Mouse (Mus musculus) heart, embryonic 11.5 days (tissue): ENCODE measurements at regions not wholly inside any gene's neighbourhood (a gene's known extent, or its start where the extent isn't known, plus 50 kb on each side); places are given as distances from the start of the nearest gene placed in this dataset.

ENCODE experiments used
- ATAC-seq: fragments of 200-750 bp; cut with Nextera tagmentation; replicated peaks from 2 replicates; pipeline ENCODE4 v1.8.0; 2017; ENCODE audit warnings: moderate library complexity; ENCODE audit not compliant: insufficient number of reproducible peaks, low FRiP score, low TSS enrichment
- H3K27ac ChIP-seq: fragments of 300-500 bp; sonication (generic); 2 replicates; pipeline ENCODE4 v1.5.1; 2014; ENCODE audit warnings: mild to moderate bottlenecking, low read depth, low read length
- H3K27me3 ChIP-seq: fragments of 300-500 bp; sonication (generic); 2 replicates; pipeline ENCODE4 v1.6.1; 2014; ENCODE audit warnings: mild to moderate bottlenecking, low read length, mixed read lengths; ENCODE audit not compliant: control insufficient read depth, insufficient read depth
- H3K36me3 ChIP-seq: fragments of 300-500 bp; sonication (generic); 2 replicates; pipeline ENCODE4 v1.6.1; 2014; ENCODE audit warnings: mild to moderate bottlenecking, low read length, moderate library complexity, mixed read lengths; ENCODE audit not compliant: control insufficient read depth, insufficient read depth
- H3K4me1 ChIP-seq: fragments of 300-500 bp; sonication (generic); 2 replicates; pipeline ENCODE4 v1.6.1; 2014; ENCODE audit warnings: low read length; ENCODE audit not compliant: control insufficient read depth, insufficient read depth
- H3K4me2 ChIP-seq: fragments of 300-500 bp; sonication (generic); 2 replicates; pipeline ENCODE4 v1.6.1; 2014; ENCODE audit warnings: mild to moderate bottlenecking, moderate library complexity
- H3K4me3 ChIP-seq: fragments of 300-500 bp; sonication (generic); 2 replicates; pipeline ENCODE4 v1.5.1; 2014; ENCODE audit warnings: low read depth, low read length
- H3K9ac ChIP-seq: fragments of 300-500 bp; sonication (generic); 2 replicates; pipeline ENCODE4 v1.6.1; 2014; ENCODE audit warnings: mild to moderate bottlenecking, low read depth, low read length, moderate library complexity
- H3K9me3 ChIP-seq: fragments of 300-500 bp; sonication (generic); replicated peaks from 2 replicates; pipeline ENCODE4 v1.6.1; 2016; ENCODE audit warnings: low read length; ENCODE audit not compliant: control insufficient read depth
- WGBS: fragments of 180-500 bp; shearing (Covaris S2); extraction: QIAGEN DNeasy Blood & Tissue Kit; methylation state at CpG from one replicate; pipeline ENCODE4 v1.1.7; 2014; ENCODE audit not compliant: insufficient replicate concordance; 5-methylcytosine and 5-hydroxymethylcytosine counted together

DNA sequence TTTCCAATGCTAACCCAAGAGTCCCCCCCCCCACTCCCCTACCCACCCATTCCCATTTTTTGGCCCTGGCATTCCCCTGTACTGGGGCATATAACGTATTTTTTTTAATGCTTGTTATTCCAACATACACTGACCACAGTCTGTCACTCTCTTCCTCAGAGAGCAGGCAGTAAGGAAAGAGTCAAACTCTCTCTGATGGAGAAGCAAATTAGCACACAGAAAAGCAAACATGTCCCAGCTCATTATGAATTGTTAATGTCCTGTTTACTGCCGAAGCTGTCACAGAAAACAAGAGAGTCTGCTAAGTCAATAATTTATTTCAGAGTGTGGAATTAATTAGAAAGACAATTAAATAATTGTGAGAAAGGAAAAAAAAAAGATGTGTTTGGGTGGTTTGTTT is 2989.1 kb upstream of the 5930422O12Rik start:
- no peak overlapping the region for H3K4me3 ChIP-seq
- no peak overlapping the region for H3K9ac ChIP-seq
- H3K36me3 ChIP-seq: no peaks in the 10 kb centered on the region
- H3K27me3 ChIP-seq: no peaks in the 10 kb centered on the region
- no peak overlapping the region for H3K27ac ChIP-seq
- H3K4me2 ChIP-seq: no peak overlapping the region
- no peaks in the 10 kb centered on the region for H3K9me3 ChIP-seq
- no peaks in the 10 kb centered on the region for H3K4me1 ChIP-seq
- no peak for ATAC-seq
- WGBS: 76% methylated on average over 2 of the region's 2 CpGs

DNA sequence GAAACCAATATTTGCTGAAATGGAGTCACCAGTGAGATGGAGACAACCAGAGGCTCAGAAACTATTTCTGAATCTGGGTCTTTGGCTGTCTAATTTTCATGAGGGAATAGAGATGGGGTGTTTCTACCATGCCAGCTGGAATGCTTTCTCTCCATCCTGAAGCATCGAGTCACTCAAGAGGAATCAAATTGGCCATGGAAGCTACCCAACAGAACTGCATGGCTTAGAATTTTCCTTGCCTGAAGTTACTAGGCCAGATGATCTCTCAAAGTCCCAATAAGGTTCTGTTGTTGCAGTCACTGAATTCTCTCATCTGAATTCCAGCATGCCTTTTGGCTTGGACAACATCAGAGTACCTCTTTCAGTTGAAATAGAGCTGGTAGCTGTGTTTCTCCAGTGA is 2986.7 kb upstream of the 5930422O12Rik start:
- no peaks in the 10 kb centered on the region for H3K27me3 ChIP-seq
- H3K36me3 ChIP-seq: no peaks in the 10 kb centered on the region
- no peaks in the 10 kb centered on the region for H3K4me1 ChIP-seq
- no peak overlapping the region for H3K27ac ChIP-seq
- no peak for ATAC-seq
- no peak overlapping the region for H3K9ac ChIP-seq
- no peak overlapping the region for H3K4me3 ChIP-seq
- H3K9me3 ChIP-seq: no peaks in the 10 kb centered on the region
- WGBS: 81% methylated on average over 1 of the region's 1 CpGs
- H3K4me2 ChIP-seq: no peak overlapping the region

GRCm38 (mm10) chr8:30443874-30444273 is 2984.6 kb upstream of the 5930422O12Rik start:
- H3K4me3 ChIP-seq: no peak overlapping the region
- 75% methylated on average over 2 of the region's 2 CpGs for WGBS

DNA sequence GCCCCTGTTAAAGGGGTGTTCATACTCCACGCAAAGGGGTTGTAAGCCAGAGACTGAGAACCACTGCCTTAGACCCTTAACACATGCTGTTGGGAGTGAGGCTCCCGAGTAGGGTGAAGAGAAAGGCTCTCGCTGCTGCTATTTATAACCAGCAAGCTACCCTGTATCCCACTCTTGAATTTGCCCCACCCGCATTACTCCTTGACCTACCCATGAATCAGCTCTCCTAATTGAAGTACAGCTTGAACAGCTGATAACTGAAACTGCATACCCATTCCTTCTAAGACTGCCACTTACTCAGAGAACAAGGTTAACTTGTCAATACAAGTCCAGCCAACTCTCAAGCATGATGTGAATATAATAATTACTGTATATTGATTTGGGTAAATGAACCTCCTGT is 2984.2 kb upstream of the 5930422O12Rik start:
- no peak overlapping the region for H3K4me2 ChIP-seq
- no peak overlapping the region for H3K4me3 ChIP-seq
- 47% methylated on average over 4 of the region's 4 CpGs for WGBS
- no peaks in the 10 kb centered on the region for H3K4me1 ChIP-seq
- no peaks in the 10 kb centered on the region for H3K27me3 ChIP-seq
- no peak for ATAC-seq
- no peak overlapping the region for H3K9ac ChIP-seq
- H3K36me3 ChIP-seq: no peaks in the 10 kb centered on the region
- no peaks in the 10 kb centered on the region for H3K9me3 ChIP-seq
- H3K27ac ChIP-seq: no peak overlapping the region

More at GRCm38 (mm10) chr8:30443874-30444273, 2984.6 kb upstream of the 5930422O12Rik start:
- no peak for ATAC-seq
- Histone ChIP-seq H3K9ac (no peak overlapping the region), H3K27ac (no peak overlapping the region), H3K27me3 (no peaks in the 10 kb centered on the region), H3K9me3 (no peaks in the 10 kb centered on the region), H3K36me3 (no peaks in the 10 kb centered on the region), H3K4me2 (no peak overlapping the region), H3K4me1 (no peaks in the 10 kb centered on the region)

DNA sequence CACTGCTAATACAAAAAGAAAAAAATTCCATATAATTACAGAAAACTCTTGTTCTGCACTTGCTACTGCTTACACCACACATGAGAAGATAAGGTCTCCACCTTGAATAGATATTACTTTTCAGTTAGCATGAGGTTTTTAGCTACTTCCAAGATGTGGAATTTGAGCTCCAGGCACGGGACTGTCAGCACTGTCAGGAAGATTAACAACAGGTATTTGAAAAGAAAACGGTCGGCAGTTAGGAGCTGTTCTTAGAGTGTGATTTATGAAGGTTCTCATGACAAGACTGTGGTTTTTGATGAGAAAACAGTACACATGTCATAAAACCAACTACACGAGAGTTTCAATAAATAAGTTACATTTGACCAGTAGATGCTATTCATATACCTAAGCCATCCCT is 2970.4 kb upstream of the 5930422O12Rik start:
- WGBS: 58% methylated on average over 4 of the region's 4 CpGs
- H3K27ac ChIP-seq: no peak overlapping the region
- H3K4me1 ChIP-seq: no peaks in the 10 kb centered on the region
- no peaks in the 10 kb centered on the region for H3K9me3 ChIP-seq
- no peak overlapping the region for H3K4me2 ChIP-seq
- H3K27me3 ChIP-seq: no peaks in the 10 kb centered on the region
- no peak for ATAC-seq
- H3K4me3 ChIP-seq: no peak overlapping the region
- no peak overlapping the region for H3K9ac ChIP-seq
- no peaks in the 10 kb centered on the region for H3K36me3 ChIP-seq

GRCm38 (mm10) chr8:30482956-30483355 is 2945.6 kb upstream of the 5930422O12Rik start:
- Histone ChIP-seq H3K27me3 (no peaks in the 10 kb centered on the region), H3K4me2 (no peak overlapping the region), H3K9me3 (peaks cover 3% of the 10 kb centered on the region; the same call in 1 of the 2 replicates), H3K27ac (no peak overlapping the region), H3K4me1 (no peaks in the 10 kb centered on the region), H3K9ac (no peak overlapping the region), H3K36me3 (no peaks in the 10 kb centered on the region), H3K4me3 (no peak overlapping the region)
- ATAC-seq: no peak
- WGBS: 77% methylated on average over 3 of the region's 3 CpGs

GRCm38 (mm10) chr8:30494851-30495355 is 2933.6 kb upstream of the 5930422O12Rik start:
- no peak for ATAC-seq
- Histone ChIP-seq H3K4me2 (no peak overlapping the region), H3K36me3 (no peaks in the 10 kb centered on the region), H3K9me3 (no peaks in the 10 kb centered on the region), H3K27ac (no peak overlapping the region), H3K4me1 (no peaks in the 10 kb centered on the region), H3K27me3 (no peaks in the 10 kb centered on the region), H3K4me3 (no peak overlapping the region), H3K9ac (no peak overlapping the region)
- 87% methylated on average over 6 of the region's 6 CpGs for WGBS

DNA sequence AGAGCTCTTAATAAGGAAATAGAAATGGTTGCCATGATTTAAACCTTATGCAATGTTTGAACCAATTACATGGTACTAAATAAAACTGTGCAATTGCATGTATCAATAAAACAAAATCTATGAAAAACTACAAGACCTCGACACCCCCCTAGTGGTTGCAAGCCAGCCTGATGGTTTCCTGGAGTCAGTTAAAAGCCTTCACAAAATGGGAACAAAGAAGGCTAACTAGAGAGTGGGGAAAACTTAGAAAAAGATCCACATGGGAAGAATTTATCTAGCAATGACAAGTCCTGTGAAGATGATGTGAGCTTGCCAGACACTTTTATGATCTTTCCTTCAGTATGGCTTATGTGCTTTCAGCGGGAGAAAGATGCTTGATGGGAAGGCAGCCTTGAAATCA is 2926.3 kb upstream of the 5930422O12Rik start:
- Histone ChIP-seq H3K9me3 (no peaks in the 10 kb centered on the region), H3K27ac (no peak overlapping the region), H3K4me2 (no peak overlapping the region), H3K4me1 (no peaks in the 10 kb centered on the region), H3K36me3 (no peaks in the 10 kb centered on the region), H3K9ac (no peak overlapping the region), H3K27me3 (no peaks in the 10 kb centered on the region), H3K4me3 (no peak overlapping the region)
- ATAC-seq: no peak
- 66% methylated on average over 2 of the region's 2 CpGs for WGBS

- H3K27ac ChIP-seq: no peak overlapping the region
Measured at GRCm38 (mm10) chr8:30511358-30511757, 2917.2 kb upstream of the 5930422O12Rik start.

More at GRCm38 (mm10) chr8:30511358-30511757, 2917.2 kb upstream of the 5930422O12Rik start:
- no peak overlapping the region for H3K4me3 ChIP-seq
- no peak for ATAC-seq
- H3K36me3 ChIP-seq: no peaks in the 10 kb centered on the region
- H3K27me3 ChIP-seq: no peaks in the 10 kb centered on the region
- H3K4me2 ChIP-seq: no peak overlapping the region
- H3K4me1 ChIP-seq: no peaks in the 10 kb centered on the region
- WGBS: 80% methylated on average over 2 of the region's 2 CpGs
- no peak overlapping the region for H3K9ac ChIP-seq
- H3K9me3 ChIP-seq: no peaks in the 10 kb centered on the region
